Mouse (Mus musculus) c-Kit-negative CD71-positive TER-119-positive erythroid progenitor cells, embryonic 14.5 days (primary cell): ENCODE data around the gene Adrm1.

Experiments
- DNase-seq: peaks from one replicate; pipeline ENCODE4 v3.0.0-alpha.2; 2013; ENCODE audit warnings: low read depth, low spot score

The Adrm1 gene

DNA sequence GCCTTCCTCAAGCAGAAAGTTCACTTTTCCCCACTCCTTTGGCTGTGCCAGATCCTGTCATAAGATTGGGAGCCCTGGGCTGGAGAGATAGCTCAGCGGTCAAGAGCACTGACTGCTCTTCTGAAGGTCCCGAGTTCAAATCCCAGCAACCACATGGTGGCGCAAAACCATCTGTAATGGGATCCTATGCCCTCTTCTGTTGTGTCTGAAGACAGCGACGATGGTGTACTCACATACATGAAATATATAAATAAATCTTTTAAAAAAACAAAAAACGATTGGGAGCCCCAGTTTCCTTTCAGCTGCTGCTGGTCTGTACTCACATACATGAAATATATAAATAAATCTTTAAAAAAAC lies 13.4 kb downstream of the Adrm1 start:
- no peak for DNase-seq

DNA sequence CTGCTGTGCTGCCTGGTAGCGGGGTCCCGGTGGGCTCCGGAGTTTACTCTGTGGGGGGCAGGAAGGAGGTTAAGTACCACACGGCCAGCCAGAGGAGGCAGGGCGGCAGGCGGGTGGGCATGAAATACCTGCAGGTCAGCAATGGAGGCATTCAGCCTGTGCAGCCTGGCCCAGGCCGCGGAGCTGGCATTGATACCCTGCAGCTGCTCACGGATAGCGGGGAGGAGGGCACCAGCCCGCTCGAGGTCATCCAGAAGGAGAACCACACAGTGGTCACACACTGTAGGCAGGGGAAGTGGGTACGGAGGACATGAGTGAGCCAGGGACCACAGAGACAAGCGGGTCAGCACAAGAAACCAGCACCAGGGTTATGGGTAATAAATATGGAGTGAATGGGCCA lies 14.4 kb downstream of the Adrm1 start:
- DNase-seq = no peak

DNA sequence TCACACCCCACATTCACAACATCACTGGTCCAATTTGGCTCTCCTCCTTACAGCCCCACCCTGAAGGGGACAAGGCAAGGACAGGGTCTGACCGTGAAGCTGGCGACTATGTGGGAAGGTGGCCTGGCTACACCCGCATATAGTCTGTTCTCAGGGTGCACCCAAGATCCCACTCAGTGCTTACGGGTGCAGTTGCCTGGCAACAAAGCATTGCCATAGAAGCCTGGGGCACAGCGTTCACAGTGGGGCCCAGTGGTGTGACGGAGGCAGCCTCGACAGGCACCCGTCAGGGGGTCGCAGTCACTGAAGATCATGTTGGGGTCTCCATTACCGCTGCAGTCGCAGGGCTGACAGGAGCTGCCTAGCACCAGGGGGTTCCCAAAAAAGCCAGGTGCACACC lies 16.1 kb downstream of the Adrm1 start:
- no peak for DNase-seq

DNA sequence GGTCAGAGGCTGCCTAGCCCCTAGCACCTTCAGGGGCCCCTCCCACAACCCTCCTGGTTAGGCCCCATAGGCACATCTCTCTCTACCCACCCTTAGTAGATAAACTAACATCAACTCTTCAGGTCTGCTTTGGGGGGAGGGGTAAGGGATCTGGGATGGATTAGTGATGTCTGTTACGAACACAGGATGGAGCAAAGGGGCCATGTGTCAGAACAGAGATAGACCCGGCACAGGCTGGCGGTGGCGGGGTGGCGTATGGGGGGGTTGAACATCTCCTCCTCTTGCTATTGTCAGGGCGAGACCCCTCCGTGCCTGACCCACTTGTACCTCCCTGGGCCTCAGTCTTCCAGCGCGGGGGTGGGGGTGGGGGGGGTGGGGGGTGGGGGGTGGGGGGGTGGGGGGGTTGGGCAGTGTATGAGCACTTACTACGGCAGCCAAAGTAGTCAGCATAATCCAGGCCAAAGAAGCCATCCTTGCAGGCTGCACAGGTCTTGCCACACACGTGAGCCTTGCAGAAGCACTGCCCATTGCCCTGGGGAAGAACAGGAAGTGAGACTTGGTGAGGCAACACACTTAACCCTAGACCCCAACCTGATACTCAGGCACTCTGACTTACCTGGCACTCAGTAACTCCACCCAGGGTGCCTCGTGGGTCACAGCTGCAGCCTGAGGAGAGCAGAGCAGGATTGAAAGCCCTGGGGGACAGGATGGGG lies 25.5 kb downstream of the Adrm1 start:
- no peak for DNase-seq

DNA sequence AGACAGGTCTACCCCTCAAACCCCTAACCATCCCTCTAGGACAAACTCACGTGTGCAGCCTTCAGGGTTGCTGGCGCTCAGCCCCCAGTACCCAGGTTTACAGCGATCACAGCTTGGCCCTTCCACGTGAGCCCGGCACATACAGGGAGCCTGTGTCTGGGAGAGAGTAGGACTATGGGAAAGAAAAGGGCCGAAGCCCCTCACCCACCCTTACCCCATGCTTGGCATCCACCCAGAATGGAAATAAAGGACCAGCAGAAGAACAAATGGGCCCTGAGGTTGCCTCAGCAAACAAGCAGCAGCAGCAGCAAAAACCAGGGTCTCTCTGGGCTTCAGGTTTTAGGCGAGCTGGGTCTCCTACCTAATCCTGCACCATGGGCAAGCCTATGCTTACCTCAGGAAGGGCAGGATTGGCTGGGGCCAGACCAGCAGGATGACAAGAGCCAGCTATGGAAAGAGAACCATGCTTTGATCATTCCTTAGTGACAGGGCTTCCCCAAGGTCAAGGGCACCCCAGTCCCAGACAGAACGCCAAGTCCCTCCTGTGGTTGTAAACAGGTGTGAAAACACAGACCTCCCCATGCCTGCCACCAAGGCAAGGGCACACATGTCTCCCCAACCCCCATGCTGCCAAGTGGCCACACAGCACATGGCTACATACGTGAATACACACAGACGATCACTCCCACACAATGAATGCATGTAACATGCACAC lies 26.2 kb downstream of the Adrm1 start:
- no peak for DNase-seq

DNA sequence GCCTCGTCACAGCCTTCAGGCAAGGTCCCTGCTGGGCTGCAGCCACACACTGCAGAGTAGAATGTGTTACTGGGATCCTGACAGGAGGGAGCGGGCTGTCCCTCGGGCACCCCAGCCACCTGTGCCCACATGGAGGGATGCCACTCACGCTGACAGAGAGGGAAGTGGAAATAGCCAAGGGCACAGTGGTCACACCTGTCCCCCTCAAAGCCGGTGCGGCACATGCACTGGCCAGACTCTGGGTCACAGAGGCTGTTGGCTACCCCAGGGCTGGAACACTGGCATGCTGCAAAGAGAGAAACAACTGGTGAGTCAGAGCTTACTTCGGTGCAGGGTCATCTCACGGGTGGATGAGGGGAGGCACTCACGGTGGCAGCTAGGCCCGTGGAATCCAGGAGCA lies 27.5 kb downstream of the Adrm1 start:
- no peak for DNase-seq

DNA sequence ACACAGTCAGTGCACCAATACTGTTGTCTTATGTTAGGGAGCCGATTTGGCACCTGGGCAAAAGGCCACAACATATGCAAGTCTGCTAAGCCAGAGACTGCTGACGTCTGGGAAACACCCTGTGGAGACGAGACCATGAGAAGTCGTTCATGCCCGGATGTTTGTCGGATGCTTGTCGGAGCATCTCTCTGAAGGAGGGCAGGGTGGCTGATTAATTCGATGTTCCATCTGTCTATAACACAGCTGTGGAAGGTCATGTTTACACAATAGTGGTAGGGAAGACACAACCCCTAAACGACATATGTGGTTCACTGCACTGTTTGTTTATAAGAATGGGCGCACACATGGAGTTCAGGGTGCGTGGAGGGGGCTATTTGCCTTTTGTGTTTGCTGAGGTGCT lies 29.4 kb downstream of the Adrm1 start:
- DNase-seq = no peak

DNA sequence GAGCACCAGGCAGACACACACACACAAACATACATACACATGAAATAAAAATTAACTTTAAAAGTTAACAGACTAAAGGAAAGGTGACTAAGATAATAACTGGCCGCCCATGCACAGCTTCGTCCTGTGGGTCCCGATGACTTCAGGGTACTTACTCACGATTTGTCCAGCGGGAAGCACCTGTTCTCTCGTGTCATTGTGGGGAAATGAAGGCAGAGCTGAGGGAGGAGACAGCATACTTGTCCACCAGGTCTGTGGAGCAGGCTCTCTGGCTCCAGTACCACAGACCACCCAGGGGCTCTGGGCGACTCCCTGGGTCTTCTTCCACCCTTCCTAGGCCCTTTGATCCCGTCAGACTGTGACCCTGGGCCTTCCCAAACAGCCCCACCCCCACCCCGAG lies 30.0 kb downstream of the Adrm1 start:
- no peak for DNase-seq

DNA sequence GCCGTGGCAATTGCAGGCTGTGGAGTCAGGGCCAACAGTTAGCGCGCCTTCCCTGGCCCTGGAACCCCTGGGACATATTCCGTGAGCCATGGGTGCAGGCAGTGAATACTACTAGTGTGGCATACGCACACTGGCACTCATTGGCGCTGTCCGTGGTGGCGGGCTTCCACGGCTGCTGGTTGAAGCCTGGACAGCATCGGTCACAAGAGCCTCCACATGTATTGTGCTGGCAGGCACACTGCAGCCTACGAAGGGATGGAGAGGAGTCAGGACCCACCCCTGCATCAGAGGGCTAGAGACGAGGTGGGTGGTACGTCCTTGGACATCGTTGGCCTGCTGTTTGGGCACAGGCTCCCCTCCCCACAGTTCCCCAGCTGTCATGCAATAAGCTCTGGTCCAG lies 31.0 kb downstream of the Adrm1 start:
- DNase-seq = no peak

DNA sequence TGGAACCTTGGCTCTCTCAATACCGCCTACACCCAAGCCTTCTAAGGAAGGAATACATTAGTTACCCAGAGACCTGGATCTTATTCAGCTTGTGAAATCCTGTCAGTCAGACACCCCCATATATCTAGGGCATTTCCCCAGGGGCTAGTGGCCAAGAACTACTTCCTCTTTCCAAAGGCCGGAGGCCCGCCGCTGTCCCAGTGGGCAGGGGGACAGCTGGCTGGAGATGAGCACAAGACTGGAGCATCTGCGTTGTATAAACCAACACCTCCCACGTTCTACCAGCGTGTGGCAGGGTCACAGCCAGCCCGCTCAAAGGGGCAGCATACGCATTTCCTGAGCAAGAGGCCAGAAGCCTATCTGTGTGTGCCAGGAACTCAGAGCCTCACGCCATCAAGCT lies 31.5 kb downstream of the Adrm1 start:
- no peak for DNase-seq

DNA sequence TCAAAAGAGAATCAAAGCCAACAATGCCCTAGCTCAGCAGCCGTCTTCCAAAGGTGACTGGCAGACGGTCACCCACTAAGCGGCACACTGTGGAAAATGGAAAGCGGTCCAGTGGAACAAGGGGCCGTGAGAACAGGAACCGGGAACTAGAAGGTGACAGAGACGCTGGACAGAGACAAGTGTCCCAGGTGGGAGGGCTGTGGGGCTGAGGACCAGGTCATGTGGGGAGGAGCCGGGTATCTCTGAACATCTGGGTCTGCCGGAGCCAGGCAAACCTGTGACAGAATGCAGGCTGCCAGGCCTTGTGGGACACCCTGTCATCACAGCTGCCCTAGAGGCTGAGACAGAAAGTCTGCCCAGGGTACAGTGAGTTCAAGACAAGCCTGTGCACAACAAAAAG lies 33.2 kb downstream of the Adrm1 start:
- DNase-seq = no peak

DNA sequence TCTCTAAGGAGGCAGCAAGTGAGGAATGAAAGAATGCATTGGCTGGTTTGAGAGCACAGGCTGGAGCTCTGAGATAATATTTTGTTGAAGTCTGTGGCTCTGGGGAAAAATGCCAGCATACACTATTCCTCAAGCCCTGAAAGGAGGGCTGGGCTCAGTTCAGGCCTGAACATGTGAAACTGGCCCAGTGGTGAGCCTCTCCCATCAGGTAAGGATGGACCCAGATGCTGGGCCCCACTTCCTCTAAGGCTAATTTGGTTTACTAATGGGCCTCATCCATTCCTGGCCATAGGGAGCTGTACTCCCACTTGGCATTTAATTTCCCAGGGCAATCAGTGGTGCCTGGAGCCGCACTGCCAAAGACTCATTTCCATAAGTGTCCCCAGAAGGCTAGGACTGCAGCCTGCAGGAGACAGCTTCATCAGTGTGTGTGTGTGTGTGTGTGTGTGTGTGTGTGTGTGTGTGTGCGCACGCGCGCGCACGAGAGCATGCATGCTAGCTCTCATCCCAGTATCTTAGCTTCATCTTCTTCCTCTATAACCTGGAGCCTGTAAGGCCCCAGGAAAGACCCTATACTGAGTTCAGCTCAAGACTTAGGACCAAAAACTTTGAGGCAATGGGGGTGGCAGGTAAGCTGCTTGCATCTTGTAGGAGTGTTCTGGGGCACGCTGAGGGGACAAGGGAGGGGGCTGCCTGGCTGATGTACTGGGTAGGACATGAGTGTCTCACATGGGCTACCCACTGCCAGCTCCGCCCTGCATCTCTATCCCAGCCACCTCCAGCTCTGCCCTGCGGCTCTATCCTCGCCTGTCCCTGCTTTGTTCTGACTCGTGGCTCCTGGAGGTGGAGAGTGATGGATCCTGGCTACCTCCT lies 34.0 kb downstream of the Adrm1 start:
- DNase-seq = no peak

DNA sequence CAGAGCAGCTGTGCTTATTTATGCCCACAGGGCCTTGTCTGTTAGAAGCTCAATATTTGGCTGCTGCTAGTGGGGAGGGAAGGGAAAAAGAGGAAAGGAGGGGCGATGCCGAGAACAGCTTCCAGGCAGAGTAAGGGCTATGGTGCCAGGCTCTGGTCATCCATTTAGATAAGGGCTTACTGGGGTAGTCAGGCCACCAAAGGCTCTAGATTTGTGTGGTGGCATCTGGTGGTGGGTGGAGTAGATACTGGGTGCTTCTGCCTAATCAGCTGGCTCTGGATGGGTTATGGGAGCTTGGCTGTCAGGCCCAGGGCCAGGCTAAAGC lies 34.6 kb downstream of the Adrm1 start:
- DNase-seq = no peak

DNA sequence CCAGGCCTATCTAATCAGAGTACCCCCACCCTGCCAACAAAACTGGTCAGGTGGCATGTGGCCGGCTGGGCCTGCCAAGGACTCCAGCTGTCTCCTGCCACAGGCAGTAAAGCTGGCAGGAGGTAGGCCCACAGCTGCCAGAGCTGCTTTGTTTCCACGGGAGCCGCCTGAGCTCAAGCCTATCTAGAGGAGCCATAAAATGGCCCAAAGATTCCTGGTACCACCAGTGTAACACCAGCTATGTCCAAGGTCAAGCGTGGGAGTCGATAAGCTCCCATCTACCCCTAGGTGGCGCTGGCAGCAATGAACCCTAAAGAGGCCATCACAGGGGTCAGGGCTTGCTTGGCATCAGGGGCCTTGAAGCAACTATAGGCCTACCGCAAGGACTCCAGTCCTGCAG lies 36.6 kb downstream of the Adrm1 start:
- no peak for DNase-seq

DNA sequence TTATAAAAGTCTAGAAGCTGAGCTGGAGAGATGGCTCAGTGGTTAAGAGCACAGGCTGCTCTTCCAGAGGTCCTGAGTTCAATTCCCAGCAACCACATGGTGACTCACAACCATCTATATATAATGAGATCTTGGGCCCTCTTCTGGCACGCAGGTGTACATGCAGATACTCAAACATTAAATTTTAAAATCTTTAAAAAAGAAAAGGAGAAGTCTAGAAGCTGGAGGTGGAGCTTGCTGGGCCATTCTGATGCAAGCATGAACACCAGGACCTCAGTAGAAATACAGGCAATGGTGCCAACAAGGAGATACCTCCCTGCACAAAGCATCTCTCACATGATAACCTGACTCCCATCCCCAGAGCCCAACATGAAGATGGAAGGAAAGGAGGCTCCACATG lies 37.7 kb downstream of the Adrm1 start:
- no peak for DNase-seq

DNA sequence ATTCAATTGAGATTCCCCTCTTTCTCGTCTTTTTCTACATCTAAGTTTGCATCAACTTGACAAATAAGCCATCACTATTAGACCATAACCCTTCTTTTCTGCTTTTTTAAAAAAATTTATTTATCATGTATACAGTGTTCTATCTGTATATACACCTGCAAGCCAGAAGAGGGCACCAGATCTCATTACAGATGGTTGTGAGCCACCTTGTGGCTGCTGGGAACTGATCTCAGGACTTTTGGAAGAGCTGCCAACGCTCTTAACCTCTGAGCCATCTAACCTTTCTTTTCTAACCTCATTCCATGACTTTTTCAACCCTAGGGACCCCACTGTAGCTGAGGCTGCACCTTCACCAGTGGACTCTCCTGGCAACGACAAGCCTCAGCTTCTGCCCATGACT lies 41.0 kb downstream of the Adrm1 start:
- no peak for DNase-seq

DNA sequence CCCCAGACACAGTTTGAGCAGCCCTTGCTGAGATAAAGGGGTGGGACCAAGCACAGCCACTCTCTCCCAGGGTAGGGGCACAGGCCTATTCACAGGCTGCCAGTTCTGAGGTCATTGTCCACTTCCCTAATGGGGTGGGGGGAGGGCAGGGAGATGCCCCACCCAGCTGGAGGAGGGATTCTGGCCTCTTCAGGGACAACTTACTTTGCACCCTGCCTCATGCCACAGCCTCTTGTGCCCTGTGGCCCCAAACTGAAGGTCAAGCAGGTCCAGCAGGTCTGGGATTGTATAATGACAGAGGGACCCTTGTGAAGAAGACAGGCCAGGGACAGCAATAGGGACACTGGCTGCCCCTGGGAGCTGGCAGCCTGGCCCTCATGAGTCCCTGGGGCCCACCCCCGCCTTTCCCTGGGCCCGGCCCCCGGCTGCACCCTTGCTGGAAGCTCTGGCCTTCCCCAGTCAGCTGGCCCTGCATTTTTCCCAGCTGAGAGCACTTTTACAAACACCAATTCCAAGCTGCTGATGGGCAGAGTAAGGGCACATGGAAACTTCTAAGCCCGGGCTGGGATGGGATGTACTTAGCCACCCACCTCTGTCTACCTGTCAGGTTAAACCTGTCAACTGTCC lies 43.2 kb downstream of the Adrm1 start:
- no peak for DNase-seq

DNA sequence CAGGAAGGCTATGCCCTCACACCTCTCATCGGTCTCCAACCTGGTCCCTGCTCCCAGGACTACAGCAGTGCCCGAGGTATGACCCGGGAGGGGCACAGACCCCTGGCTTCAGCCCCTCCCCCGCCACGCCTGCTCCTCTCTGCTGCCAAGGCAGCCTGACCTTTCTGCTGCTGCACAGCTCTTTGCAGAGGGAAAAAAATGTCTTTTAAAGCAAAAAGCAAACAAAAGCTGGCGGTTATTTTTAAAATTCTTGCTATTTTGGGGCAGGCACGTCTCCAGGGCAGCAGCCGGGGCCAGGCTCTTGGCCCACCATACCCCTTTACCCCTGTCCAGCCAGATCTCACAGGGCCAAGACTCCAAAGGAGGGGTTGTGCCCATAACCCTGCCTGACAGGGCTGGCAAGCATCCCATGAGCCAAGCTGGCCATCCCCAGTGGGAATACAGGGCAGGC lies 43.8 kb downstream of the Adrm1 start:
- DNase-seq = no peak

DNA sequence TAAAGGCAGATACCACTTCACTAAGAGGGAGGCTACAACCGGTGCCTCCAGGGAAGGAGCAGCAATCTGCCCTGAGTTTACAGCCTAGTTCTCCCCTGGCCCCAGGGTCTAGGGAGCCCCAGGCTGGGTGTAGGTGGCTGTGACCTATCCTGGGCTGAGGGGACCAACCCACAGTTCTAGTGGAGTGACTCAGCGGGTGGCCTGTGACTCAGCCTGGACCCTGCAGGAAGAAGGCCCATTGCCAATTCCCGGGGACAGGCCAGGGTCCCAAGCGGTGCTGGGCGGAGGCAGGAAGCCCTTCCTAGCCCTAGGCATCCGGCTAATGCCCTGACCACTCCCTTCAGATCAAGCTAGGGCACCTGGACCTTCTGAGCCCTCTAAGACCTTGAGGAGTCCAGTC lies 44.7 kb downstream of the Adrm1 start:
- DNase-seq = no peak

DNA sequence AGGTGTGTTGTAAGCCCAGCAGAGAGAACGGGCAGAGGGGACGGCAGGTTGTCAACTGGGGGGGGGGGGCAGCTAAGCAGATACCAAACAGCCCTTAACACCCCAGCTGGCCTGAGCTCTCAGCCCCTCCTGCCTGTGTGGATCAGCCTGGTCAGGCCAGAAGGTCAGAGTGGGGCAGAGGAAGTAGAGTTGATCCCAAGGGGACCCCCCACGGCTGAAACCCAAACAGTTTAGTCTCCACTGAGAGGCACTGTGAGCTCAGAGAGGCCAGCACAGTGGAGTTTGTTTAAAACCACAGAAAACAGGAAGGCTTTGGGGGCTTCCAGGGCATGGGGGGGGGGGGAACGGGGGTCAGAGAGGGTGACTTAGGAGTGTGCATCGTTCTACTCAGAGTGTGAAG lies 45.6 kb downstream of the Adrm1 start:
- no peak for DNase-seq

DNA sequence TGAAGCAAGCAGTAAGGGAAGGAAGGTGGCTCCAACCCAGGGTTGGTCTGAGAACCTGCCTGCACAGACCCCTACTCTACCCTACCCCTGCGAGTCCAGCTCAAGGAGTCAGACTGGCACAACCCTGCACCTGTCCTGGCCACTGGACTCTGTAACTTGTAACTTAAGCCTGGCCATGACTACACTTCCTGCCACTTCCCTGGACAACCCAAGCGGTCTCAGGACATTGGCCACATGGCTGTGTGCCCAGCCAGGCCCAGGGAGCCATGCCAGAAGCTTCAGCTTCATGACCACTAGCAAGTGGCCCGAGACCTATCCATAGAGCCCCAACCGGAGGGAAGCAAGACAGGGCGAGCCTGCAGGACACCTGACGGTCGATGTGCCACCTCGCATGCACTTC lies 46.3 kb downstream of the Adrm1 start:
- no peak for DNase-seq

DNA sequence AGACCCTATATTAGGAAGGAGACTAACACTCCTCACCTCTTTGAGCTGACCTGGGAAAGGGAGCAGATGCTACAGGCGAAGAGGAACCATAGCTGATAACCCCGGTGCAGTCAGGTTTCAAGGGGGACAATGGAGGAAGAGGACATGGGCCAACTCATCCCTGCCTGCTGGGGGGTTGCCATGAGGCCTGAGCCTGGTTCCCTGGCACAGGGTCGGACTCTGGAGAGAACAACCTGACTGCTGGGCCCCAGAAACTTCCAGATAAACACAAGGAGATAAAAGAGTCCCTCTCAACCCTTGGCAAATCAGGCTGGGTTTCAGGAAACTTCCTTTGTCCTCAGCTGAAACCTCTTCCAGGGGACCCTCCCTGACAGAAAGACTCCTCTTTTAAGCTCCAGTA lies 47.0 kb downstream of the Adrm1 start:
- DNase-seq = no peak
